Mouse (Mus musculus) limb, embryonic 14.5 days (tissue): ENCODE measurements around the gene Usp3. TPM values are rescaled to one million over a fixed set of nuclear protein-coding genes. Genes with fewer than 3 reads are reported as not detected.

ENCODE experiments used
- ATAC-seq: fragments of 200-750 bp; cut with Nextera tagmentation; 2 replicates; pipeline ENCODE4 v1.8.0; 2017; ENCODE audit warnings: low read depth, moderate number of reproducible peaks, moderate TSS enrichment; ENCODE audit not compliant: low FRiP score
- DNase-seq: peaks from one replicate; pipeline ENCODE4 v3.0.0-alpha.2; 2015; ENCODE audit warnings: low spot score
- H3K27ac ChIP-seq: fragments of 300-500 bp; sonication (generic); replicated peaks from 2 replicates; pipeline ENCODE4 v1.5.1; 2014; ENCODE audit warnings: low read depth, mild to moderate bottlenecking, low read length, moderate library complexity, mixed read lengths
- H3K27me3 ChIP-seq: fragments of 300-500 bp; sonication (generic); 2 replicates; pipeline ENCODE4 v1.6.1; 2014; ENCODE audit warnings: low read length, mixed read lengths; ENCODE audit not compliant: control insufficient read depth, insufficient read depth
- H3K36me3 ChIP-seq: fragments of 300-500 bp; sonication (generic); 2 replicates; pipeline ENCODE4 v1.6.1; 2014; ENCODE audit warnings: mild to moderate bottlenecking, low read length, moderate library complexity, mixed read lengths; ENCODE audit not compliant: control insufficient read depth, insufficient read depth
- H3K4me1 ChIP-seq: fragments of 300-500 bp; sonication (generic); 2 replicates; pipeline ENCODE4 v1.6.1; 2014; ENCODE audit warnings: antibody characterized with exemption, low read length, mixed read lengths; ENCODE audit not compliant: control insufficient read depth, insufficient read depth
- H3K4me2 ChIP-seq: fragments of 300-500 bp; sonication (generic); replicated peaks from 2 replicates; pipeline ENCODE4 v1.6.1; 2014; ENCODE audit warnings: low read depth, mild to moderate bottlenecking, low read length, moderate library complexity; ENCODE audit not compliant: severe bottlenecking
- H3K4me3 ChIP-seq: fragments of 300-500 bp; sonication (generic); replicated peaks from 2 replicates; pipeline ENCODE4 v1.5.1; 2014; ENCODE audit warnings: low read length
- H3K9ac ChIP-seq: fragments of 300-500 bp; sonication (generic); 2 replicates; pipeline ENCODE4 v1.6.1; 2014; ENCODE audit warnings: mild to moderate bottlenecking, low read depth, low read length, moderate library complexity; ENCODE audit not compliant: severe bottlenecking
- H3K9me3 ChIP-seq: fragments of 300-500 bp; sonication (generic); 2 replicates; pipeline ENCODE4 v1.6.1; 2016; ENCODE audit warnings: low read length; ENCODE audit not compliant: control insufficient read depth
- POLR2A ChIP-seq: fragments of 200-500 bp; IDR thresholded peaks from 2 replicates; pipeline ENCODE4 v1.8.0; 2012; ENCODE audit warnings: inconsistent platforms, mild to moderate bottlenecking, moderate library complexity, borderline replicate concordance; ENCODE audit not compliant: insufficient read depth, insufficient read length; ENCODE audit errors: extremely low read depth
- WGBS: fragments of 180-500 bp; shearing (Covaris S2); extraction: QIAGEN DNeasy Blood & Tissue Kit; methylation state at CpG from one replicate; pipeline ENCODE4 v1.1.7; 2014; 5-methylcytosine and 5-hydroxymethylcytosine counted together
- polyA plus RNA-seq, 2 experiments: library from polyadenylated mRNA; depleted of rRNA in 1 of 2; stranded (reverse) in 1 of 2; unstranded in 1 of 2; fragments of >200 nt; fragmentation: Nextera tagmentation in 1 of 2; extraction: Ambion mirVana in 1 of 2; gene quantifications; 2 replicates each; pipeline versions ENCODE4 v1.2.1 to v1.2.3; 2012 to 2014

Gene Usp3
- polyA plus RNA-seq, 2 experiments: 45.8 to 66.7 TPM

- H3K4me3 ChIP-seq: no peak overlapping the region
- no peaks in the 10 kb centered on the region for H3K27me3 ChIP-seq
- ATAC-seq (no peak), DNase-seq (no peak)
- no peaks in the 10 kb centered on the region for H3K9me3 ChIP-seq
- WGBS: 81% methylated on average over 4 of the region's 4 CpGs
- H3K4me2 ChIP-seq: no peak overlapping the region
- no peak for TF ChIP-seq POLR2A
- no peak overlapping the region for H3K9ac ChIP-seq
- peaks cover 76% of the 10 kb centered on the region for H3K36me3 ChIP-seq
- no peaks in the 10 kb centered on the region for H3K4me1 ChIP-seq
- H3K27ac ChIP-seq: no peak overlapping the region
Observed at GRCm38 (mm10) chr9:66503879-66504411, 89.0 kb downstream of the Usp3 start.

- H3K27me3 ChIP-seq: no peaks in the 10 kb centered on the region
- ATAC-seq (no peak), DNase-seq (no peak)
- H3K9me3 ChIP-seq: no peaks in the 10 kb centered on the region
- 47% methylated on average over 2 of the region's 2 CpGs for WGBS
- no peak overlapping the region for H3K27ac ChIP-seq
- no peak overlapping the region for H3K4me3 ChIP-seq
- no peak for TF ChIP-seq POLR2A
- H3K36me3 ChIP-seq: peaks cover 71% of the 10 kb centered on the region
- no peaks in the 10 kb centered on the region for H3K4me1 ChIP-seq
- no peak overlapping the region for H3K9ac ChIP-seq
- H3K4me2 ChIP-seq: no peak overlapping the region
Observed at GRCm38 (mm10) chr9:66501248-66501647, 91.7 kb downstream of the Usp3 start.

- DNase-seq (no peak), ATAC-seq (no peak)
- H3K36me3 ChIP-seq: peaks cover 79% of the 10 kb centered on the region
- no peaks in the 10 kb centered on the region for H3K4me1 ChIP-seq
- no peak overlapping the region for H3K4me3 ChIP-seq
- no peak overlapping the region for H3K4me2 ChIP-seq
- H3K9me3 ChIP-seq: no peaks in the 10 kb centered on the region
- no peak overlapping the region for H3K27ac ChIP-seq
- no peak overlapping the region for H3K9ac ChIP-seq
- TF ChIP-seq POLR2A: no peak
- no peaks in the 10 kb centered on the region for H3K27me3 ChIP-seq
Observed at GRCm38 (mm10) chr9:66493992-66494391, 99.0 kb downstream of the Usp3 start.

GRCm38 (mm10) chr9:66492361-66492760 is 100.6 kb downstream of the Usp3 start:
- Histone ChIP-seq H3K27me3 (no peaks in the 10 kb centered on the region), H3K4me3 (no peak overlapping the region), H3K4me2 (no peak overlapping the region), H3K4me1 (no peaks in the 10 kb centered on the region), H3K27ac (no peak overlapping the region), H3K36me3 (peaks cover 83% of the 10 kb centered on the region), H3K9me3 (no peaks in the 10 kb centered on the region), H3K9ac (no peak overlapping the region)
- DNase-seq (no peak), ATAC-seq (no peak)
- WGBS: 94% methylated on average over 1 of the region's 1 CpGs
- TF ChIP-seq POLR2A: no peak

- H3K36me3 ChIP-seq: peaks cover 81% of the 10 kb centered on the region
Observed at GRCm38 (mm10) chr9:66488786-66489185, 104.2 kb downstream of the Usp3 start.

GRCm38 (mm10) chr9:66483429-66483828 is 109.5 kb downstream of the Usp3 start:
- Histone ChIP-seq H3K27ac (no peak overlapping the region), H3K27me3 (no peaks in the 10 kb centered on the region), H3K4me2 (no peak overlapping the region), H3K9ac (no peak overlapping the region), H3K4me3 (no peak overlapping the region), H3K36me3 (peaks cover 58% of the 10 kb centered on the region), H3K9me3 (no peaks in the 10 kb centered on the region), H3K4me1 (0 out of 2 replicates have a peak, but pooled peaks cover 4% of the 10 kb centered on the region)
- TF ChIP-seq POLR2A: no peak
- 94% methylated on average over 3 of the region's 3 CpGs for WGBS
- DNase-seq: no peak
- no peak for ATAC-seq

More at GRCm38 (mm10) chr9:66488786-66489185, 104.2 kb downstream of the Usp3 start:
- Histone ChIP-seq H3K9ac (no peak overlapping the region), H3K4me3 (no peak overlapping the region), H3K4me1 (0 out of 2 replicates have a peak, but pooled peaks cover 4% of the 10 kb centered on the region), H3K27me3 (no peaks in the 10 kb centered on the region), H3K4me2 (no peak overlapping the region), H3K9me3 (no peaks in the 10 kb centered on the region), H3K27ac (no peak overlapping the region)
- no peak for DNase-seq
- ATAC-seq: no peak
- TF ChIP-seq POLR2A: no peak
